Mouse (Mus musculus) thymus, postnatal 36 days (tissue): ENCODE data around the gene Sacs.

Experiments used
- DNase-seq, 2 experiments: peaks; one replicate each; pipeline ENCODE4 v3.0.0; 2022; ENCODE audit warnings: mixed read lengths in 2 of 2

The Sacs gene

GRCm38 (mm10) chr14:61161367-61162334 is 23.4 kb downstream of the Sacs start:
- DNase-seq: no peak

- no peak for DNase-seq
These were observed 26.2 kb downstream of the Sacs start for GRCm38 (mm10) chr14:61164461-61164860.

- no peak for DNase-seq
These were observed 27.7 kb downstream of the Sacs start for GRCm38 (mm10) chr14:61165929-61166328.

GRCm38 (mm10) chr14:61171261-61171970 is 33.2 kb downstream of the Sacs start:
- DNase-seq: no peak

- peak; percentile 100 for DNase-seq
These were observed 34.4 kb downstream of the Sacs start for GRCm38 (mm10) chr14:61172548-61173158.

GRCm38 (mm10) chr14:61173229-61173628 is 35.0 kb downstream of the Sacs start:
- peak in 1 of 2 experiments; percentile 75 for DNase-seq

- DNase-seq: no peak
These were observed 53.6 kb downstream of the Sacs start for GRCm38 (mm10) chr14:61191904-61192303.

- no peak for DNase-seq
These were observed 54.1 kb downstream of the Sacs start for GRCm38 (mm10) chr14:61192326-61192725.

GRCm38 (mm10) chr14:61194416-61194815 is 56.2 kb downstream of the Sacs start:
- no peak for DNase-seq

- no peak for DNase-seq
These were observed 71.9 kb downstream of the Sacs start for GRCm38 (mm10) chr14:61210111-61210510.

GRCm38 (mm10) chr14:61211754-61212153 is 73.5 kb downstream of the Sacs start:
- DNase-seq: no peak

GRCm38 (mm10) chr14:61221166-61221565 is 82.9 kb downstream of the Sacs start:
- no peak for DNase-seq

- DNase-seq: no peak
These were observed 84.2 kb downstream of the Sacs start for GRCm38 (mm10) chr14:61222506-61222905.

GRCm38 (mm10) chr14:61223740-61224139 is 85.5 kb downstream of the Sacs start:
- no peak for DNase-seq

GRCm38 (mm10) chr14:61224387-61225077 is 86.3 kb downstream of the Sacs start:
- no peak for DNase-seq

GRCm38 (mm10) chr14:61226151-61226550 is 87.9 kb downstream of the Sacs start:
- DNase-seq: no peak

GRCm38 (mm10) chr14:61229763-61230162 is 91.5 kb downstream of the Sacs start:
- DNase-seq: no peak

- no peak for DNase-seq
These were observed 91.9 kb downstream of the Sacs start for GRCm38 (mm10) chr14:61230179-61230578.

- no peak for DNase-seq
These were observed 93.8 kb downstream of the Sacs start for GRCm38 (mm10) chr14:61232016-61232568.

- no peak for DNase-seq
These were observed 97.7 kb downstream of the Sacs start for GRCm38 (mm10) chr14:61235846-61236474.

GRCm38 (mm10) chr14:61237101-61237654 is 98.9 kb downstream of the Sacs start:
- DNase-seq: no peak

- no peak for DNase-seq
These were observed 100.5 kb downstream of the Sacs start for GRCm38 (mm10) chr14:61238751-61239150.
